Mouse (Mus musculus) lung, postnatal 36 days (tissue): Measurements from ENCODE around the gene Mfsd10.
"Not testable (repeated sequence)": the region's sequence is repeated elsewhere in the genome, so short reads cannot be mapped to it uniquely, and the experiment has no call there.

Experiments
- DNase-seq: peaks from one replicate; pipeline ENCODE4 v3.0.0; 2022; ENCODE audit warnings: mixed read lengths

Gene Mfsd10

DNA sequence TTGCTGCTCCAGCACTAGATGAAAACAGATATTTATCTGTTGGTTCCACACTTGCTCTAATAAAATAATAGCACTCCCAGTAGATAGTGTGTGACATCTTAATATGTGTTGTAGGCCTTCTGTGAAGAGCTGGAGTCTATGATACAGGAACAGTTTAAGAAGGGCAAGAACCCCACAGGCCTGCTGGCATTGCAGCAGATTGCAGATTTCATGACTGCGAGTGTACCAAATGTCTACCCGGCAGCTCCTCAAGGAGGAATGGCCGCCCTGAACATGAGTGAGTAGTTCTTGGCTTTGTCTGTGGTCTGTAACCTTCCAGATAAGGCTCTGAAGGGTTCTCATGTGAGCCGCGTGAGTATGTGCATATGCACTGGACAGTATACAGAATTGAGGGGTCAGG, 32.4 kb downstream of the Mfsd10 start:
- no peak for DNase-seq

DNA sequence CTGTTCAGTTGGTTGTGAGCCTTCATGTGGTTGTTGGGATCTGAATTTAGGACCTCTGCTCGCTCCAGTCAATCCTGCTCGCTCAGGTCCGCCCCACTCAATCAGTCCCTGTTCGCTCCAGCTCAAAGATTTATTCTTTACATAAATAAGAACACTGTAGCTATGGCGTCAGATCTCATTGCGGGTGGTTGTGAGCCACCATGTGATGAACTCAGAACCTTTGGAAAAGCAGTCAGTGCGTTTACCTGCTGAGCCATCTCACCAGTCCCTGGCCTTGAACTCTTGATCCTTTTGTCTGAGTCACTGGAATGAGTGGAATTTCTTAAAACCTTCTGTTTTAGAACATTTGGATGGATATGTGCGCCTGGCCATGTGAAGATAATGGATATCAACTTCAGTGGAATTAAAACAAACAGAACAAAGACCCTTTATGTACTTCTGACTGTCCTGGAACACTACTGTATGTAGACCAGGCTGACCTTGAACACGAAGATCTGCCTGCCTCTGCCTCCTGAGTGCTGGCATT, 43.7 kb downstream of the Mfsd10 start:
- no peak for DNase-seq

DNA sequence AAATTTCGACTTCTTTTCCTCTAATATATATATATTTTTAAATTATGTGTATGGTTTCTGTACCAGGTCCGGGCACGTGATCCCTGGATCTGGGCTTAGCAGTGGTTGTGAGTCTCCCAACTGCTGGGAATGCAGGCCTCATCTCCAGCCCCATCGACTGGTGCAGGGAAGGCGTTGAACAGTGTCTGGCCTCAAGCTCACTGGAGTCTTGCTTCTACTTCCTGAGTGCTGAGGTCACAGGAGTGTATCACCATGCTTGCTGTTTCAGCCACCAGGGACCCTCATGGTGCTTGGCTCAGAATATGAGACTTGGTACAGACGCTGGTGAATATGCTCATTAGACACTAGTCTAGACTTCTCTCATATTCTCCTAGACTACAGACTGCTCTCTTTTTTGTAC, 44.3 kb downstream of the Mfsd10 start:
- DNase-seq: no peak

GRCm38 (mm10) chr5:34592224-34592623, 44.8 kb downstream of the Mfsd10 start:
- not testable (repeated sequence) for DNase-seq

- DNase-seq: no peak
Observed at GRCm38 (mm10) chr5:34591388-34592004, 45.5 kb downstream of the Mfsd10 start.

DNA sequence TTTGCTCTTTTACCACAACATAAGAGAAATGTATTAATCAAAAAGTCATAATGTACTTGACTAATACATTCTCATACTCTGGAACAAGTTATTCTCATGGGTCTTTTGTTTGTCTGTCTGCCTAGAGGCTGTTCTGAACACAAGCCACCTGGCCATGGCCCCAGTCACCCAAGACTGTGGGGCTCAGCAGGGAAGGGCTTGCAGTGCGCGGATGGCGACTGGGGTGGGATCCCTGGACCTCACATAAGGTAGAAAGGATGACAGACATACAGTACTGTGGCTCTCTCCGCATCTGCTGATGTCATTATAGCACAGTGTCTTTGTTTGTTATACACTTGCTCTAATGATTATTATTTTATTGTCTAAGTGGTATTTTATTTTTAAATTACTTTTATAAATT, 46.3 kb downstream of the Mfsd10 start:
- DNase-seq: no peak

GRCm38 (mm10) chr5:34590059-34590458, 47.0 kb downstream of the Mfsd10 start:
- no peak for DNase-seq

DNA sequence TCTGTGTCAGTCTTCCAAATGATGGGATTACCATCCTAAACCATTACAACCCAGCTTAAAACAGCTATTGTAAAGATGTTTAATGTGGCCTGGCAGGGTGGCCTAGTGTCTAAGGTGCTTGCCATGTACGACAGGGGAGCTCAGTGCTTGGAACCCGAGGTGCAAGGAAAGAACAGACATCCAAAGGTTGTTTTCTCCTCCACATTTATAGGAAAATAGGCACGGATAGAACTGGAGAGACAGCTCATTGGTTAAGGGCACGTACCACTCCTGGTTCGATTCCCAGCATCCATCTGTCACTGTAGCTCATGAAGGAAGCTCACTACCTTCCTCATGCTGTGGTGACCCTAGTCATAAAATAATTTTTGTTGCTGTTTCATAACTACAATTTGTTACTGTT, 49.1 kb downstream of the Mfsd10 start:
- DNase-seq: no peak

- no peak for DNase-seq
Observed at GRCm38 (mm10) chr5:34585216-34585615, 51.8 kb downstream of the Mfsd10 start.
